Mouse (Mus musculus): ENCODE results near the gene Ralgapa2. TPM values are rescaled to one million over a fixed set of nuclear protein-coding genes. Genes with fewer than 3 reads are reported as not detected.

The Ralgapa2 gene
- polyA plus RNA-seq, 1 experiment from 2014 or later, result 3.3 TPM

DNA sequence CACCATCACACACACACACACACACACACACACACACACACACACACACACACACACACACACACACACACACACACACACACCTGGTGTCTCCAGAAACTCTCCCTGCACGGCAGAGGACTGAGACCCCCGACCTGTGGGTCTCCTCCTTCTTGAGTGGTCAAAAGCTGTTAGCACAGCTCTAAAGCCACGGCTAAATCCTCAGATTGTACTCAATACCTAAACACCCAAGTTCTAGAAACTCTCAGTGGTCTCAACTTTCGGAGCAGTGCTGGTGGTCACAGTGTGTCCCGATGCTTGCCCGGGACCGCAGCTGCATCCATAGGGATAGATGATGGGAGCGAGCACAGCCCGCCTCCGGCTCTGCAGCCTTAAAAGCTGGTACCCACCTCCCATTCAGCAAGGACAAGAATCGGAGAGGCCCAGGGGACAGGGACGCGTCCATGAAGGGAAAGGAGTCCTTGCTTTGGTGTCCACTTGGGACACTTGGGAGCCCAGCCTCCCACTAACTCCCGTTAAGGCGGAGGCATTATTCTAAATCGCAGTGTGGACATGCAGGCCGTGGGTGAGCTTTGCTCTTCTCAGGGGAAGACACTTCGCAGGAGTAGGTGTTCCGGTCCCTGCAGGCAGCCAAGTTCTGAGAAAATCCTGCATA lies 293.1 kb downstream of the Ralgapa2 start:
- Histone ChIP-seq H3K36me3 (no peaks in the 10 kb centered on the region), H3K27me3 (peaks cover 88% of the 10 kb centered on the region), H3K9me3 (replicated peaks) (no peaks in the 10 kb centered on the region), H3K27ac (no peak overlapping the region), H3K4me1 (replicated peaks) (peaks cover 28% of the 10 kb centered on the region), H3K4me2 (no peak overlapping the region), H3K4me3 (replicated peaks) (no peak overlapping the region), H3K9ac (no peak overlapping the region)
- 7% methylated on average over 19 of the region's 19 CpGs for WGBS (ENCODE audit: insufficient replicate concordance)
- no peak for DNase-seq
- ATAC-seq (ENCODE audit: low read depth), result no peak

DNA sequence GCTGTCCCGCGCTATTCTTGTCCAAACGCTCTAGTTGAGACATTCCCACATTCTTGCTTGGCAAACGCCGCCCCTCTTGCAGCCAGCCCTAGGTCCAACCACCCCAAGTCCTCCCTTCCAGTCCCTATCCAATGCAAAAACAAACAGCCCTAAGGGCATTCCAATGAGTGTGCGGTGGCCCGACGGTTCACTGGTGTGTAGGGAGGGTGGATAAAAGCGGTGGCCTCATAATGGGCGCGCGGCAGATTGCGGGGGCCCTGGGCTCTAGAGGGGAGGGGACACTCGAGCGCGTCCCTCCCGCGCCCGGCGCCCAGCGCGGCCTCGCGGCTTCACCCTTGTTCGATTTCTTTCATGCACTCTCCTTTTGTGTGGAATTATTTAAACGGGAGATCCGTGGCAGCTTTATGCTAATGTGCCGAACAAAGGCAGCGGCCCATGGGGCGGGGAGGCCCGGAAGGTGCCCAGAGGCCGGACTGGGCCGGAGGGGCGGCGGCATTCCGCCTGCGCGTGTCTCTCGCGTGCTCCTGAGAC lies 293.9 kb downstream of the Ralgapa2 start:
- H3K27ac ChIP-seq, result no peak overlapping the region
- peaks cover 24% of the 10 kb centered on the region for H3K4me1 ChIP-seq (replicated peaks)
- ATAC-seq (ENCODE audit: low read depth), result no peak
- H3K4me2 ChIP-seq, result peak overlapping the region; percentile 33
- H3K9me3 ChIP-seq (replicated peaks), result no peaks in the 10 kb centered on the region
- peaks cover 80% of the 10 kb centered on the region for H3K27me3 ChIP-seq
- no peak for DNase-seq
- no peaks in the 10 kb centered on the region for H3K36me3 ChIP-seq
- 2% methylated on average over 40 of the region's 40 CpGs for WGBS (ENCODE audit: insufficient replicate concordance)
- H3K9ac ChIP-seq, result no peak overlapping the region
- H3K4me3 ChIP-seq (replicated peaks), result peak overlapping the region; percentile 8

DNA sequence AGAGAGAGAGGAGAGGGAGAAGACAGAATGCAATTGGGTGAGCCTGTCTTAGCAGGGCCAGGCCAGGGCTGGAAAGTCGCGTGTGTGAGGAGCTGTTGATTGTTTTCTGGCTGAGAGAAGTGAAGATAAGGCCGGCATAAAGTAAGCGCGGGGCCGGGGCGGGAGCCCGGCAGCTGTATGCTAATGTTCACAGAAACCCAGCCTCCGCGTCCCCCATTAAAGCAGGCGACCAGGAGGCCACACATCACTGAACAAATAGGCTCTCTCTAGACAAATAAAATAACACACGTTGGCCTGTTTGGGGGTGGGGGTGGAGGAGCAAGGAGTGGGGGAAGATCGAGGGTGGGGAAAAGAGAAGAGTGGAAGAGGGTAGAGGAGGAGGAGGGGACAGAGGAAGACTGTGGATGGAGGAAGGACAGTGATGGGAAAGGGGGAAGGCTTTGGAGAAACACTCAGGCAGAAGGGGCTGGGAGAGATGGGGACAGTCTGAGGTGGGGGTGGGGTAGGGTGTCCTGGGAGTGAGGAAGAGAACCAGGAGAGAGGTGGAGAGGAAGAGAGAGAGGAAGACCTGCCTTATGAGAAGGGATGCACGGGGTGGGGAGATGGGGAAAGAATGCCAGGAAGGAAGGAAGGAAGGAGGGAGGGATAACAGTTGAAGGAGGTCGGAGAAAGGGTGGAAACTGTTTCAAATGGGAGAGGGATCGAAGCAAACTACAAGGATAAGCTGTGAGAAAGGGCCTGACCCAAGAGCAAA lies 294.7 kb downstream of the Ralgapa2 start:
- no peaks in the 10 kb centered on the region for H3K36me3 ChIP-seq
- no peaks in the 10 kb centered on the region for H3K9me3 ChIP-seq (replicated peaks)
- no peak overlapping the region for H3K4me3 ChIP-seq (replicated peaks)
- no peak overlapping the region for H3K27ac ChIP-seq
- peaks cover 15% of the 10 kb centered on the region for H3K4me1 ChIP-seq (replicated peaks)
- no peak overlapping the region for H3K4me2 ChIP-seq
- DNase-seq (no peak), ATAC-seq (ENCODE audit: low read depth) (no peak)
- no peak overlapping the region for H3K9ac ChIP-seq
- 3% methylated on average over 16 of the region's 16 CpGs for WGBS (ENCODE audit: insufficient replicate concordance)
- peaks cover 72% of the 10 kb centered on the region for H3K27me3 ChIP-seq

DNA sequence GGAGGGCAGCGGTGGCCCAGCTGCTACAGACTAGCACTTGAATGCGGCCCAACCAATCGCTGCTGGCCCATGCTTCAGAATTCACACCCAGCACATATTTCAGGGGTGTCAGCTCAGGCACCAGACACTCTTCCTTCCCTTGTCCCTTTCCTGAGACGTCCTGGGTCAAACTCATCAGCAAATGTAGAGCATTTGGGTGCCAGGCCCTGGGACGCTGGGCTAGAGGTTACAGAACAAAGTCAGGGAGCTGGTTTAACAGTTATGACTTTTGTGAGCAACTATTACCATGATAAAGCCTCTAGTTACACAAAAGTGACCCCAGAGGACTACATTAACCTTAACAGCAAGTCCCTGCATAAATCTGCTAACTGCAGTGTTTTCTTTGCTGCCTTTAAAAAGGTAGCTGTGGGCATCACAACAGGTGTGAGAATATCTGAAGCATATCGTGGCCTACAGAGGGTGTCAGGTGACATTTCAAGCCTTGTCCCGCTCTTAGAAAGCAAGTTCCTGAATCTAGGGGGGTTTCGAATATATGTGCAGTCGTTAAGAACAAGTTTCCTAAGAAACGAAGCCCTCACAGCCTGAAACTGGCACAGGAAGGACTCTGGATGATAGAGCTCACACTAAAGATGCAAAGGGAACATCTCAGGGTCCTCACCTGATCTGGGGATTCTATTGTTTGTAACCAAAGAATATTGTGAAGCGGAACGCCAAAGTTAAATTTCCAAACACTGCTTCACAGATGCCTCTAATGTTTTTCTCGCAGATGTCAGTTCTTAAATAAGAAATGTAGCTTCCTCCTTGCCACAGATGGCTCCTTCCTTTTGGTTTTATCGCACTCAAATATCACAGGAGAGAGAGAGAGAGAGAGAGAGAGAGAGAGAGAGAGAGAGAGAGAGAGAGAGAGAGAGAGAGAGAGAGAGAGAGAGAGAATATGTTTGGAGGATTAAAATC lies 295.8 kb downstream of the Ralgapa2 start:
- DNase-seq (no peak), ATAC-seq (ENCODE audit: low read depth) (no peak)
- no peak overlapping the region for H3K4me2 ChIP-seq
- no peak overlapping the region for H3K4me3 ChIP-seq (replicated peaks)
- H3K36me3 ChIP-seq, result no peaks in the 10 kb centered on the region
- H3K9me3 ChIP-seq (replicated peaks), result no peaks in the 10 kb centered on the region
- WGBS (ENCODE audit: insufficient replicate concordance), result 27% methylated on average over 14 of the region's 14 CpGs
- H3K9ac ChIP-seq, result no peak overlapping the region
- H3K27me3 ChIP-seq, result peaks cover 62% of the 10 kb centered on the region
- no peak overlapping the region for H3K27ac ChIP-seq
- H3K4me1 ChIP-seq (replicated peaks), result peaks cover 8% of the 10 kb centered on the region

DNA sequence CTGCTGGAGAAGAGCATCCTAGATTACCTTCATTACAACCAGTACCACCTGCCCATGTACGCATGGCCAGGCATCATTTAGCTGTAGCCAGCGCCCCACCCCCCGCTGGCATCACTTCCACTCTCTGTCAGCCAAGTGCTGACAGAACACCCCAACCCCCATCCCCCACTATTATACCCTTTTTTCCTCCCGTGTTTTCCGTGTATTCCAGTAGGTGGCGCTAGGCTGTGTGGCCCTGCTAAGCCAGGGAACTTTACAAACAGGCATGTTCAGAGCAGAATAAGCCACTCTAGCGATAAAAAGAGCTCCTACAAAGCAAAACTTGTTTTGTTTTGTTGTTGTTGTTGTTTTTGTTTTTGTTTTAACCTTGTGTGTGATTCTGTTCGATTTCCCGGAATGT lies 297.4 kb downstream of the Ralgapa2 start:
- DNase-seq, result no peak
- ATAC-seq (ENCODE audit: low read depth), result no peak
- 9% methylated on average over 9 of the region's 9 CpGs for WGBS (ENCODE audit: insufficient replicate concordance)

DNA sequence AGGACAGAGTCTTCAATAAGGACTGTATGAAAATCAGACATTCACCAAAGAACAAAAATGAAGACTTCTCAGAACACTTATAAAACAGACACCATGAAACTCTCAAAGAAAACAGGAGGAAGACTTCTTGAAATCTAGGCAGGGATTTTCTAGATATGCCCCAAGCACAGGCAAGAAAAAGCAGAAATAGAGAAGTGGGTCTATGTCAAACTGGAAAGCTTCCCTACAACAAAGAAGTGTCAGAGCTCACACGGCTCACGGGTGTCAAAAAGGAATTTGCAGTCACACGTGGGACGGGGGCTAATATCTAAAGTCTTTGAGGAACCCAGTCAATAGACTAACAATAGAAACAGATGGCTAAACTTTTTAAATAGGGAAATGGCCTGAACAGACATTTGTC lies 301.2 kb downstream of the Ralgapa2 start:
- 26% methylated on average over 4 of the region's 4 CpGs for WGBS (ENCODE audit: insufficient replicate concordance)

More for the DNA sequence above, 297.4 kb downstream of the Ralgapa2 start:
- Histone ChIP-seq H3K9ac (no peak overlapping the region), H3K4me2 (no peak overlapping the region), H3K4me3 (replicated peaks) (no peak overlapping the region), H3K27ac (no peak overlapping the region), H3K27me3 (peaks cover 46% of the 10 kb centered on the region), H3K36me3 (no peaks in the 10 kb centered on the region), H3K9me3 (replicated peaks) (no peaks in the 10 kb centered on the region), H3K4me1 (replicated peaks) (no peaks in the 10 kb centered on the region; the same call in 1 of the 2 replicates)

DNA sequence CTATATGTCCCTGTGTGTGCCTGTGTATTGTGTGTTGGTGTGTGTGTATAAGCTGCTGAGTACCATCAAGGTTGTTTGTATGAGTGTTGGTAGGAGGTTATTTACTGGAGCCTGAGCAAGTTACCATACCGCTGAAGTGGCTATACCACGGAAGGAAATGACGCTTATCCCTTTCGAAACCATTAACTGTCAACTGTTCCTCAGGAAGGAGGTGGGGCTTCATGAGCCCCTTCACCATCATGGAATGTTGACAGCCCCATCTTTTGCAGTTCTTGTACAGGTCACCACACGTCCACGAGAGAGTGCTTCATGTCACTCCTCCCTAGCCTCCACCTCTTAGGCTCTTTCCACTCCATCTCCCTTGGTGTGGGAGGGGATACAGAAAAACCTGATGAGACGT lies 314.2 kb downstream of the Ralgapa2 start:
- no peak overlapping the region for H3K4me2 ChIP-seq
- no peaks in the 10 kb centered on the region for H3K9me3 ChIP-seq (replicated peaks)
- H3K27ac ChIP-seq, result no peak overlapping the region
- H3K4me3 ChIP-seq (replicated peaks), result no peak overlapping the region
- WGBS (ENCODE audit: insufficient replicate concordance), result 19% methylated on average over 7 of the region's 7 CpGs
- H3K9ac ChIP-seq, result no peak overlapping the region
- no peaks in the 10 kb centered on the region for H3K27me3 ChIP-seq
- H3K36me3 ChIP-seq, result no peaks in the 10 kb centered on the region
- no peaks in the 10 kb centered on the region for H3K4me1 ChIP-seq (replicated peaks)
- DNase-seq, result no peak
- no peak for ATAC-seq (ENCODE audit: low read depth)

More for the DNA sequence above, 301.2 kb downstream of the Ralgapa2 start:
- Histone ChIP-seq H3K36me3 (no peaks in the 10 kb centered on the region), H3K4me2 (no peak overlapping the region), H3K9me3 (replicated peaks) (no peaks in the 10 kb centered on the region), H3K27me3 (peaks cover 11% of the 10 kb centered on the region), H3K9ac (no peak overlapping the region), H3K27ac (no peak overlapping the region), H3K4me1 (replicated peaks) (no peaks in the 10 kb centered on the region), H3K4me3 (replicated peaks) (no peak overlapping the region)
- DNase-seq (no peak), ATAC-seq (ENCODE audit: low read depth) (no peak)

DNA sequence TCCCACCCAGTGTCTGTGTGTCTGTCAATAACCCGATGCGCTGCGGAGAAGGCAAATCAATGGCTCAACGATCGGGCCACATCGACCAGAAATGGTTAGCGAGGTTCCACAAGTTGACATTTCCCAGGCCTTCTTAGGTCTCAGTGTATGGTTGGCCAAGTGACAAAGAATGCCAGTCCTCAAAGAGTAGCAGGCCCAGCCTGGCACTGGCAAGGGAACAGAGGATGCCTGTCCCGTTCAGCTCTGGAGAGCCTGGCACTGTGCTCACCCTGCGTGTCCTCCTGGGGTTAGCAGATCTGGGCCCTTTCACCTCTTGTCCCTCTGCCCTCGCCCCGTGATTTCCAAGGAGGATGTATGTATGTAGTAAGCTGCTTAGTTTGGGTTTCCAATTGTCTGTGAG lies 316.0 kb downstream of the Ralgapa2 start:
- WGBS (ENCODE audit: insufficient replicate concordance), result 76% methylated on average over 11 of the region's 11 CpGs
- Histone ChIP-seq H3K4me2 (no peak overlapping the region), H3K9ac (no peak overlapping the region)

More for the DNA sequence above, 316.0 kb downstream of the Ralgapa2 start:
- Histone ChIP-seq H3K9me3 (replicated peaks) (no peaks in the 10 kb centered on the region), H3K4me1 (replicated peaks) (no peaks in the 10 kb centered on the region), H3K4me3 (replicated peaks) (no peak overlapping the region), H3K36me3 (no peaks in the 10 kb centered on the region), H3K27me3 (no peaks in the 10 kb centered on the region), H3K27ac (no peak overlapping the region)
- no peak for ATAC-seq (ENCODE audit: low read depth)
- no peak for DNase-seq

Measured in liver, embryonic 13.5 days (tissue).